Comparison of ENCODE assay signal across 17 mouse cellular contexts in the genomic region with DNA sequence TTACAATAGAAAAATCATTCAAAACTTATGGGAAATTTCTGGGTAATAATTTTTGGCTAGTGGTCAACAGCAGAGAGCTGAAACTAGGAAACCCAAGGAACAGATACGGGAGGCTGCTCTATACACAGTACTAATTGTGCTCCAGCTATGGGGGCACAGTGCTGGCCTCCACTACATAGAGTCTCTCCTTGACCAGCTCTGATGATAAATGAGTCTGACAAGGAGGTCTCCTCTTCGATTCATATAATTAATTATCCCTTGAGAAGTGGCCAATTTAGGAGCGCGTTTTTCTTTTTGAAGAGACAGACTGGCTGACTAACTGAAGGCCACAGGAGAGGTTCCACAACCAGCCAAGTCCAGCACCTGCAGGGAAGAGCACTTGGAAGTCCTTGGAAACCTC.
DNase-seq lines count a peak whose midpoint lies in the region; ATAC-seq lines count a peak whose summit lies in the region.
"Had no signal": no experiment of that assay in that cellular context is flagged by ENCODE, and none has a peak within 500 bp of the region (broad histone marks: within the 10 kb centered on the region; RNA-seq: fewer than 3 reads in every experiment).

No protein-coding gene starts in this region.

- H3K36me3 ChIP-seq in midbrain, embryonic 13.5 days = no peaks in the 10 kb centered on the region
- no peaks in the 10 kb centered on the region for H3K36me3 ChIP-seq in midbrain, embryonic 16.5 days (ENCODE audit: control insufficient read depth, insufficient read depth, low read length)
- H3K36me3 ChIP-seq in forebrain, embryonic 11.5 days (ENCODE audit: control insufficient read depth, insufficient read depth, low read length) = no peaks in the 10 kb centered on the region
- H3K36me3 ChIP-seq in hindbrain, embryonic 14.5 days (replicated peaks; ENCODE audit: control insufficient read depth, insufficient read depth) = no peaks in the 10 kb centered on the region
- H3K36me3 ChIP-seq: embryonic facial prominence, embryonic 15.5 days; limb, embryonic 10.5 days; liver, embryonic 12.5 days; lung, embryonic 15.5 days had no signal

- no peak overlapping the region for H3K4me2 ChIP-seq in midbrain, embryonic 13.5 days (replicated peaks)
- H3K4me2 ChIP-seq in midbrain, embryonic 16.5 days (ENCODE audit: low read length) = no peak overlapping the region
- H3K4me2 ChIP-seq in forebrain, embryonic 11.5 days (ENCODE audit: low read depth, low read length, severe bottlenecking) = peak overlapping the region; percentile 26; the same call in 1 of the 2 replicates
- 0 out of 2 replicates have a peak overlapping the region, but pooled peaks have one; percentile 27 for H3K4me2 ChIP-seq in hindbrain, embryonic 14.5 days (replicated peaks)
- H3K4me2 ChIP-seq: liver, embryonic 12.5 days had no signal

- H3K27ac ChIP-seq in midbrain, embryonic 13.5 days = peak overlapping the region; percentile 79
- no peak overlapping the region for H3K27ac ChIP-seq in midbrain, embryonic 16.5 days (ENCODE audit: low read length)
- H3K27ac ChIP-seq in forebrain, embryonic 11.5 days (ENCODE audit: low read depth, low read length) = no peak overlapping the region; the same call in 1 of the 2 replicates
- H3K27ac ChIP-seq in hindbrain, embryonic 14.5 days = peak overlapping the region; percentile 84; the same call in 1 of the 2 replicates
- H3K27ac ChIP-seq: embryonic facial prominence, embryonic 15.5 days; limb, embryonic 10.5 days; liver, embryonic 12.5 days; lung, embryonic 15.5 days had no signal

- H3K9me3 ChIP-seq in midbrain, embryonic 13.5 days = no peaks in the 10 kb centered on the region
- H3K9me3 ChIP-seq in midbrain, embryonic 16.5 days (replicated peaks; ENCODE audit: control insufficient read depth, low read length, poor library complexity, severe bottlenecking) = no peaks in the 10 kb centered on the region
- H3K9me3 ChIP-seq in forebrain, embryonic 11.5 days (ENCODE audit: control insufficient read depth, low read length) = no peaks in the 10 kb centered on the region
- H3K9me3 ChIP-seq in hindbrain, embryonic 14.5 days (ENCODE audit: control insufficient read depth, low read length) = no peaks in the 10 kb centered on the region
- H3K9me3 ChIP-seq: embryonic facial prominence, embryonic 15.5 days; limb, embryonic 10.5 days; liver, embryonic 12.5 days; lung, embryonic 15.5 days had no signal

- WGBS in midbrain, embryonic 13.5 days = 52% methylated on average over 4 of the region's 4 CpGs
- 42% methylated on average over 4 of the region's 4 CpGs for WGBS in midbrain, embryonic 16.5 days
- WGBS in forebrain, embryonic 11.5 days = 49% methylated on average over 4 of the region's 4 CpGs
- WGBS in hindbrain, embryonic 14.5 days = 27% methylated on average over 4 of the region's 4 CpGs

- peaks cover 32% of the 10 kb centered on the region for H3K4me1 ChIP-seq in midbrain, embryonic 13.5 days (replicated peaks)
- H3K4me1 ChIP-seq in midbrain, embryonic 16.5 days (ENCODE audit: control insufficient read depth, insufficient read depth, low read length) = peaks cover 18% of the 10 kb centered on the region
- peaks cover 7% of the 10 kb centered on the region for H3K4me1 ChIP-seq in forebrain, embryonic 11.5 days (replicated peaks; ENCODE audit: control insufficient read depth, insufficient read depth, low read length)
- peaks cover 49% of the 10 kb centered on the region for H3K4me1 ChIP-seq in hindbrain, embryonic 14.5 days (replicated peaks; ENCODE audit: control insufficient read depth, insufficient read depth, low read length)
- H3K4me1 ChIP-seq: liver, embryonic 12.5 days had no signal

- H3K4me3 ChIP-seq in midbrain, embryonic 13.5 days (replicated peaks) = no peak overlapping the region
- H3K4me3 ChIP-seq in midbrain, embryonic 16.5 days (ENCODE audit: low read depth, low read length) = no peak overlapping the region
- no peak overlapping the region for H3K4me3 ChIP-seq in forebrain, embryonic 11.5 days (ENCODE audit: low read depth, low read length)
- no peak overlapping the region for H3K4me3 ChIP-seq in hindbrain, embryonic 14.5 days (replicated peaks; ENCODE audit: low read length)
- H3K4me3 ChIP-seq: embryonic facial prominence, embryonic 15.5 days; liver, embryonic 12.5 days; lung, embryonic 15.5 days; myocyte had no signal

- no peak for DNase-seq in forebrain, embryonic 11.5 days (ENCODE audit: low spot score)
- no peak for DNase-seq in hindbrain, embryonic 14.5 days (ENCODE audit: low spot score)
- DNase-seq in retina, postnatal 1 day = peak; percentile 95
- no peak for DNase-seq in adrenal gland, adult 8-10 months
- no peak for DNase-seq in spleen, postnatal 36 days (ENCODE audit: low spot score in 2 of 2)
- DNase-seq: adrenal gland, postnatal 25 days; gastrocnemius, postnatal 14 days; heart, postnatal 14 days; kidney, postnatal 36 days had no signal

- peak; percentile 37; the same call in 1 of the 2 replicates for ATAC-seq in midbrain, embryonic 13.5 days
- ATAC-seq in midbrain, embryonic 16.5 days = no peak
- no peak; the same call in 1 of the 2 replicates for ATAC-seq in forebrain, embryonic 11.5 days (replicated peaks; ENCODE audit: low FRiP score)
- no peak for ATAC-seq in hindbrain, embryonic 14.5 days (ENCODE audit: low FRiP score)
- ATAC-seq: intestine, postnatal 0 days; liver, embryonic 12.5 days had no signal

- H3K27me3 ChIP-seq in midbrain, embryonic 13.5 days = no peaks in the 10 kb centered on the region
- H3K27me3 ChIP-seq in midbrain, embryonic 16.5 days (ENCODE audit: control insufficient read depth, insufficient read depth, low read depth, low read length) = no peaks in the 10 kb centered on the region
- no peaks in the 10 kb centered on the region for H3K27me3 ChIP-seq in forebrain, embryonic 11.5 days (ENCODE audit: control insufficient read depth, insufficient read depth, low read length)
- no peaks in the 10 kb centered on the region for H3K27me3 ChIP-seq in hindbrain, embryonic 14.5 days (ENCODE audit: control insufficient read depth, insufficient read depth, low read length)
- H3K27me3 ChIP-seq: embryonic facial prominence, embryonic 15.5 days; lung, embryonic 15.5 days had no signal

- no peak overlapping the region for H3K9ac ChIP-seq in midbrain, embryonic 13.5 days (replicated peaks)
- H3K9ac ChIP-seq in midbrain, embryonic 16.5 days (ENCODE audit: low read depth, low read length) = no peak overlapping the region
- no peak overlapping the region for H3K9ac ChIP-seq in forebrain, embryonic 11.5 days (ENCODE audit: low read length)
- no peak overlapping the region for H3K9ac ChIP-seq in hindbrain, embryonic 14.5 days
- H3K9ac ChIP-seq: embryonic facial prominence, embryonic 15.5 days; liver, embryonic 12.5 days; lung, embryonic 15.5 days had no signal

Comparison
In these comparisons a context has a peak if more than half of its experiments do, and no peak if none do; other contexts are left out.
1. H3K27ac ChIP-seq: peak in midbrain, embryonic 13.5 days (single experiment) and hindbrain, embryonic 14.5 days (single experiment); none in midbrain, embryonic 16.5 days (single experiment) and forebrain, embryonic 11.5 days (single experiment).
2. H3K4me2 ChIP-seq: peak in forebrain, embryonic 11.5 days (single experiment) and hindbrain, embryonic 14.5 days (single experiment); none in midbrain, embryonic 13.5 days (single experiment) and midbrain, embryonic 16.5 days (single experiment).